Comparison of ENCODE assay signal across 18 mouse cellular contexts in genomic region chr16:48739974-48740373, GRCm38 (mm10). TPM values are rescaled to one million over a fixed set of nuclear protein-coding genes. Genes with fewer than 3 reads are reported as not detected.
"Had no signal": no experiment of that assay in that cellular context is flagged by ENCODE, and none has a peak within 500 bp of the region (broad histone marks: within the 10 kb centered on the region; RNA-seq: fewer than 3 reads in every experiment).

No protein-coding gene starts in this region.

- DNase-seq: lung, embryonic 14.5 days; lung, postnatal 10 days; lung, postnatal 4 days; midbrain, embryonic 14.5 days; retina, postnatal 1 day; right cerebral cortex, adult 18-20 months; right cerebral cortex, postnatal 25 days; right cerebral cortex, postnatal 4 days; spleen, adult 18-20 months; thymus, adult 18-20 months; thymus, postnatal 14 days; thymus, postnatal 36 days had no signal

- ATAC-seq: midbrain, embryonic 16.5 days had no signal

RNA-seq across cellular contexts. Expression of gene Trat1, which starts 31.8 kb away (rescaled TPM):
- polyA plus RNA-seq: lung, embryonic 14.5 days; midbrain, embryonic 10.5 days; midbrain, embryonic 12.5 days; midbrain, embryonic 14.5 days; midbrain, embryonic 16.5 days; myocyte; neural tube, embryonic 11.5 days; neural tube, embryonic 13.5 days had no signal
